Mouse (Mus musculus): ENCODE measurements at regions not wholly inside any gene's neighbourhood (a gene's known extent, or its start where the extent isn't known, plus 50 kb on each side); places are given as distances from the start of the nearest gene placed in this dataset.

GRCm38 (mm10) chr15:11774717-11775116, 132.4 kb downstream of the Npr3 start:
- no peak for DNase-seq (ENCODE audit: low read depth, low spot score)

GRCm38 (mm10) chr15:11770596-11770995, 136.5 kb downstream of the Npr3 start:
- DNase-seq (ENCODE audit: low read depth, low spot score) = no peak

GRCm38 (mm10) chr15:11757963-11758362, 149.1 kb downstream of the Npr3 start:
- no peak for DNase-seq (ENCODE audit: low read depth, low spot score)

- no peak for DNase-seq (ENCODE audit: low read depth, low spot score)
These were observed 150.3 kb downstream of the Npr3 start for GRCm38 (mm10) chr15:11756786-11757185.

GRCm38 (mm10) chr15:11753216-11753615, 153.9 kb downstream of the Npr3 start:
- DNase-seq (ENCODE audit: low read depth, low spot score) = peak; percentile 55

GRCm38 (mm10) chr15:11750893-11751292, 156.2 kb downstream of the Npr3 start:
- DNase-seq (ENCODE audit: low read depth, low spot score) = no peak

- DNase-seq (ENCODE audit: low read depth, low spot score) = no peak
These were observed 157.6 kb downstream of the Npr3 start for GRCm38 (mm10) chr15:11749509-11749908.

- DNase-seq (ENCODE audit: low read depth, low spot score) = no peak
These were observed 158.8 kb downstream of the Npr3 start for GRCm38 (mm10) chr15:11748306-11748705.

- DNase-seq (ENCODE audit: low read depth, low spot score) = no peak
These were observed 160.3 kb downstream of the Npr3 start for GRCm38 (mm10) chr15:11746754-11747153.

GRCm38 (mm10) chr15:11745629-11746372, 161.3 kb downstream of the Npr3 start:
- DNase-seq (ENCODE audit: low read depth, low spot score) = no peak

- DNase-seq (ENCODE audit: low read depth, low spot score) = no peak
These were observed 162.2 kb downstream of the Npr3 start for GRCm38 (mm10) chr15:11744903-11745302.

GRCm38 (mm10) chr15:11744296-11744695, 162.8 kb downstream of the Npr3 start:
- no peak for DNase-seq (ENCODE audit: low read depth, low spot score)

GRCm38 (mm10) chr15:11742820-11743219, 164.3 kb downstream of the Npr3 start:
- DNase-seq (ENCODE audit: low read depth, low spot score) = no peak

- DNase-seq (ENCODE audit: low read depth, low spot score) = no peak
These were observed 164.7 kb downstream of the Npr3 start for GRCm38 (mm10) chr15:11742346-11742729.

- DNase-seq (ENCODE audit: low read depth, low spot score) = no peak
These were observed 165.3 kb downstream of the Npr3 start for GRCm38 (mm10) chr15:11741598-11742345.

- no peak for DNase-seq (ENCODE audit: low read depth, low spot score)
These were observed 169.6 kb downstream of the Npr3 start for GRCm38 (mm10) chr15:11737436-11738000.

GRCm38 (mm10) chr15:11734639-11735265, 172.3 kb downstream of the Npr3 start:
- DNase-seq (ENCODE audit: low read depth, low spot score) = no peak

- no peak for DNase-seq (ENCODE audit: low read depth, low spot score)
These were observed 177.7 kb downstream of the Npr3 start for GRCm38 (mm10) chr15:11729381-11729780.

- DNase-seq (ENCODE audit: low read depth, low spot score) = no peak
These were observed 181.2 kb downstream of the Npr3 start for GRCm38 (mm10) chr15:11725620-11726530.

- DNase-seq (ENCODE audit: low read depth, low spot score) = no peak
These were observed 186.4 kb downstream of the Npr3 start for GRCm38 (mm10) chr15:11720645-11721044.

- no peak for DNase-seq (ENCODE audit: low read depth, low spot score)
These were observed 190.8 kb downstream of the Npr3 start for GRCm38 (mm10) chr15:11716168-11716842.
